Mouse (Mus musculus) ES-E14 (cell line): ENCODE results near the gene Ttc3.

Experiments
- CHD2 ChIP-seq: IDR thresholded peaks from 2 replicates; pipeline ENCODE4 v1.6.1; 2014; ENCODE audit warnings: mild to moderate bottlenecking, low read depth, low read length, inconsistent platforms
- HCFC1 ChIP-seq: IDR thresholded peaks from 2 replicates; pipeline ENCODE4 v1.6.1; 2012; ENCODE audit warnings: low read length, inconsistent platforms, borderline replicate concordance; ENCODE audit not compliant: insufficient read depth
- MAFK ChIP-seq: IDR thresholded peaks from 2 replicates; pipeline ENCODE4 v1.6.1; 2014; ENCODE audit warnings: mild to moderate bottlenecking, low read depth, low read length, inconsistent platforms; ENCODE audit not compliant: insufficient read depth
- ZC3H11A ChIP-seq: IDR thresholded peaks from 2 replicates; pipeline ENCODE4 v1.6.1; 2012; ENCODE audit warnings: low read depth, mild to moderate bottlenecking, inconsistent platforms, low read length, borderline replicate concordance
- ZNF384 ChIP-seq: IDR thresholded peaks from 2 replicates; pipeline ENCODE4 v1.6.1; 2012; ENCODE audit warnings: low read depth, low read length, inconsistent platforms

DNA sequence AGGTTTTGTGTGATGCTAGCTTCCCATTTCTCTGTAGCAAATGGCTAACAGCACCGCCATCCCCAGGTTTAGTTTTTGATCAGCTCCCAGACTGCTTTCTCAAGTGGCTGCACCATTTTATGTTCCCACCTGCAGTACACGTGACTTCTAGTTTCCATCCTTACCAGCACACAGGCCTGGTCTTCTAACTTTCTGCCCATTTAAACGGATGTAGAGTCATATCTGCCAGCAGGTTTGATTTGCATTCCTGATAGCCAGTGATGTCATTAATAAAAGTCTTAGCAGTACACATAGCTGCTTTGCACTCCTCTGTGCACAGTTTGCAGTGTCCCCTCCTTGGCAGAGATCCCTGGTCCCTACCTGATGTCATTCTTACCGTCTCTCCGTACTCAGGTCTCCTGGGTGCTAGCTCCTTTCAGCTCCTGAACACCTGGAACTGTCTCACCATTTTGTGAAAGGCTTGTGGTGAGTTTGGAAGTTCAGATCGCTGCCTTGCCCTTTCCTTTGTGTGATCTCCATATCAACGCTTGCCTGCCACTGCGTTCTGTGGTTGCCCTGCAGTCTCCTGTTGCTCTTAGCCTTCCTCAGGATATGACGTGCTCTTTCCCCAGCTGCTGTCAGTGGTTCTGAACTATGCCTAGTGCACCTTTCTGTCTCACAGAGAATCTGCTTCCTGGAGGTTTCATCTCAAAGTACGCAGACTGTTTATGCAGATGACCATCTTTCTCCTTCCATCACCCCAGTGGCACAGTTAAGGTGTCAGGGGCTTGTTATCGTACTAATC is 114.5 kb downstream of the Ttc3 start:
- no peak for TF ChIP-seq ZNF384
- TF ChIP-seq MAFK = no peak
- TF ChIP-seq CHD2 = no peak
- TF ChIP-seq HCFC1 = no peak
- no peak for TF ChIP-seq ZC3H11A
